Mouse (Mus musculus) cortical plate, adult 2 months (tissue): ENCODE data around the gene Fignl2.

Experiments
- CTCF ChIP-seq: fragments of 200-500 bp; IDR thresholded peaks from 2 replicates; pipeline ENCODE4 v1.5.1; 2011; ENCODE audit warnings: mild to moderate bottlenecking, control low read depth, low read length; ENCODE audit not compliant: insufficient read depth; ENCODE audit errors: extremely low read depth
- POLR2A ChIP-seq: fragments of 200-500 bp; IDR thresholded peaks from 2 replicates; pipeline ENCODE4 v1.6.1; 2011; ENCODE audit warnings: mild to moderate bottlenecking, low read length, control low read depth; ENCODE audit not compliant: insufficient read depth; ENCODE audit errors: extremely low read depth

DNA sequence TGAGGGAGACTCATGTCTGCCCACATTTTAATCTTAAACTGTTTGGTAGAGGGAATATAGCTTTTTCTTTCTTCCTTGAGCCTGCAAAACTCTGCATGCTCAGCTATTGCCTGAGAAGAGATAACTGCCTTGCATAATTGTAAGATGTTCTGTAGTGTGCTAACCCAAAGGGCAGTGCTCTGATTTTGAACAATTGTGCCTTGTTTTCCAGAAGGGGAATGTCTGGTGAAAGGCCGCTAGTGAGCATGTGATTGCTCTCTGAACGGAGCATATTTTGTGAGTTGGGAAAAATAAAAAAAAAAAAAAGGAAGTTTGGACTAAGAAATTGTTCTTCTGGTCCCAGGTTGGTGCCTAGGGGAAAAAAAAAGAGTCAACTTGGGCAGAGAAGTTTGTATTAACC lies 49.4 kb downstream of the Fignl2 start:
- TF ChIP-seq POLR2A = no peak
- no peak for TF ChIP-seq CTCF
